8 mouse cellular contexts compared by ENCODE assay signal in the genomic region with DNA sequence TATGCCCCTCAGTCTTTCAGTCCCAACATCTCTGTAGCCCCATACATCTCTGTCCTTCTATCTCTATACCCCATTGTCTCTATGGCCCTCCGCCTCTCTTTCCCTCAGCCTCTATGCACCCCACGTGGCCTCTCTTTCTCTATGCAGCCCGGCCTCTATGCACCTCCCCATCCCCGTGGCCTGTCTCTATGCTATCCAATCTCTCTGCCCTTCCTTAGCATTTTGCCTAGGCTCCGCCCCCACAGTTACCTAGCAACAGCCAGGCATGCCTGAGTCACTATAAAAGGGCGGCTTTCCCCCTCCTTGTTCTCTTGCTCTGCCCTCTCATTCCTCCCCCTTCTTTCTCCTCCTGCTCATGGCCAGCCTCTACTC. TPM values are rescaled to one million over a fixed set of nuclear protein-coding genes. Genes with fewer than 3 reads are reported as not detected.
DNase-seq lines count a peak whose midpoint lies in the region; ATAC-seq lines count a peak whose summit lies in the region.

No protein-coding gene starts in this region.

- H3K4me2 ChIP-seq in heart, embryonic 12.5 days: peak overlapping the region; percentile 72
- H3K4me2 ChIP-seq in kidney, embryonic 16.5 days (replicated peaks; ENCODE audit: low read depth, low read length): peak overlapping the region; percentile 59

- H3K27ac ChIP-seq in heart, embryonic 12.5 days (ENCODE audit: poor library complexity, severe bottlenecking): peak overlapping the region; percentile 69; the same call in 1 of the 2 replicates
- peak overlapping the region; percentile 68 for H3K27ac ChIP-seq in kidney, embryonic 16.5 days (ENCODE audit: low read length)

- H3K9ac ChIP-seq in heart, embryonic 12.5 days: peak overlapping the region; percentile 50
- peak overlapping the region; percentile 63 for H3K9ac ChIP-seq in kidney, embryonic 16.5 days (replicated peaks; ENCODE audit: low read length)

- no peaks in the 10 kb centered on the region for H3K27me3 ChIP-seq in erythroblast, embryonic 14.5 days (ENCODE audit: control insufficient read depth)
- H3K27me3 ChIP-seq in heart, embryonic 12.5 days (replicated peaks): peaks cover 4% of the 10 kb centered on the region; the same call in 1 of the 2 replicates
- no peaks in the 10 kb centered on the region for H3K27me3 ChIP-seq in kidney, embryonic 16.5 days (ENCODE audit: insufficient read depth, low read length)
- H3K27me3 ChIP-seq in splenic B cell, adult 2 months (ENCODE audit: control insufficient read depth, insufficient read depth, low read length, poor library complexity, severe bottlenecking): no peaks in the 10 kb centered on the region

- H3K4me3 ChIP-seq in erythroblast, embryonic 14.5 days (replicated peaks): peak overlapping the region; percentile 63
- H3K4me3 ChIP-seq in heart, embryonic 12.5 days: peak overlapping the region; percentile 44
- peak overlapping the region; percentile 49 for H3K4me3 ChIP-seq in kidney, embryonic 16.5 days (ENCODE audit: low read length)

- no peaks in the 10 kb centered on the region for H3K9me3 ChIP-seq in erythroblast, embryonic 14.5 days (ENCODE audit: control insufficient read depth, low read length)
- H3K9me3 ChIP-seq in heart, embryonic 12.5 days (replicated peaks): no peaks in the 10 kb centered on the region
- no peaks in the 10 kb centered on the region for H3K9me3 ChIP-seq in kidney, embryonic 16.5 days (ENCODE audit: low read length)

- DNase-seq in B cell, adult 2 months: peak; percentile 83 to 86
- DNase-seq in brain, embryonic 18.5 days (ENCODE audit: low read depth, low spot score): peak; percentile 81
- peak; percentile 90 for DNase-seq in liver
- peak; percentile 44 to 58 for DNase-seq in monocyte, adult 2 months (ENCODE audit: low read depth in 1 of 2, low spot score in 2 of 2)
- peak; percentile 87 for DNase-seq in splenic B cell, adult 2 months (ENCODE audit: low read depth, low spot score)

- peak; percentile 92 for ATAC-seq in heart, embryonic 12.5 days (ENCODE audit: insufficient number of reproducible peaks, low FRiP score)
- peak; percentile 93 for ATAC-seq in kidney, embryonic 16.5 days (ENCODE audit: low FRiP score, low TSS enrichment)

- peaks cover 16% of the 10 kb centered on the region for H3K4me1 ChIP-seq in erythroblast, embryonic 14.5 days (ENCODE audit: control insufficient read depth)
- H3K4me1 ChIP-seq in heart, embryonic 12.5 days (replicated peaks): no peaks in the 10 kb centered on the region
- no peaks in the 10 kb centered on the region for H3K4me1 ChIP-seq in kidney, embryonic 16.5 days (ENCODE audit: insufficient read depth, low read length)

- 19% methylated on average over 6 of the region's 6 CpGs for WGBS in heart, embryonic 12.5 days
- WGBS in kidney, embryonic 16.5 days: 24% methylated on average over 6 of the region's 6 CpGs

- no peaks in the 10 kb centered on the region for H3K36me3 ChIP-seq in erythroblast, embryonic 14.5 days (ENCODE audit: control insufficient read depth)
- H3K36me3 ChIP-seq in heart, embryonic 12.5 days: no peaks in the 10 kb centered on the region
- H3K36me3 ChIP-seq in kidney, embryonic 16.5 days (ENCODE audit: insufficient read depth, low read length): no peaks in the 10 kb centered on the region
- no peaks in the 10 kb centered on the region for H3K36me3 ChIP-seq in splenic B cell, adult 2 months (ENCODE audit: control insufficient read depth, insufficient read depth, low read length, poor library complexity, severe bottlenecking)

RNA-seq across cellular contexts. Expression of gene Las1l, which starts 11.8 kb away (rescaled TPM):
- polyA plus RNA-seq in erythroblast, embryonic 14.5 days (2012): 0.42 and 0.54 TPM in 2 replicates
- polyA plus RNA-seq in heart, embryonic 12.5 days (2016; fragmentation: Nextera tagmentation; extraction: Ambion mirVana): 56.5 and 59.4 TPM in 2 replicates
- 72.8 and 74.0 TPM in 2 replicates for polyA plus RNA-seq in kidney, embryonic 16.5 days (2015; fragmentation: Nextera tagmentation; extraction: Ambion mirVana)

Comparison
In these comparisons a context has a peak if more than half of its experiments do, and no peak if none do; other contexts are left out.
1. Peak in every context shown above with its lines: DNase-seq, ATAC-seq, H3K4me3 ChIP-seq and H3K27ac ChIP-seq.
2. RNA of gene Las1l, which starts 11.8 kb away (polyA plus RNA-seq): 72.8 to 74.0 TPM in kidney, embryonic 16.5 days and 56.5 to 59.4 TPM in heart, embryonic 12.5 days; 0.42 to 0.54 TPM in erythroblast, embryonic 14.5 days; every median in the first group is over 10 times any median in the second.